Mouse (Mus musculus) spleen, adult 2 months (tissue): ENCODE results near the gene Rab42.

Experiments used
- CTCF ChIP-seq: fragments of 200-500 bp; IDR thresholded peaks from 2 replicates; pipeline ENCODE4 v1.5.1; 2011; ENCODE audit warnings: mild to moderate bottlenecking, inconsistent platforms; ENCODE audit not compliant: insufficient read depth, insufficient read length, insufficient replicate concordance; ENCODE audit errors: extremely low read depth
- POLR2A ChIP-seq: fragments of 200-500 bp; IDR thresholded peaks from 2 replicates; pipeline ENCODE4 v1.6.1; 2011; ENCODE audit warnings: low read depth, low read length, inconsistent platforms

GRCm38 (mm10) chr4:132349495-132350122, 46.4 kb upstream of the Rab42 start:
- TF ChIP-seq CTCF: no peak
- no peak for TF ChIP-seq POLR2A
